In genomic region chr12:71640058-71640501, GRCm38 (mm10) we compare ENCODE assay signal across 10 mouse cellular contexts.
DNase-seq lines count a peak whose midpoint lies in the region; ATAC-seq and TF ChIP-seq lines count a peak whose summit lies in the region.
"Had no signal": no experiment of that assay in that cellular context is flagged by ENCODE, and none has a peak within 500 bp of the region (broad histone marks: within the 10 kb centered on the region; RNA-seq: fewer than 3 reads in every experiment).

No protein-coding gene starts in this region.

- H3K4me2 ChIP-seq in heart, embryonic 14.5 days (ENCODE audit: low read length) = peak overlapping the region; percentile 2; the same call in 1 of the 2 replicates
- no peak overlapping the region for H3K4me2 ChIP-seq in lung, postnatal 0 days (replicated peaks; ENCODE audit: low read depth, low read length)

- H3K27ac ChIP-seq in layer of hippocampus, adult 2 months = no peak overlapping the region
- H3K27ac ChIP-seq in heart, embryonic 14.5 days (replicated peaks in 1 of 2; ENCODE audit: control insufficient read depth in 1 of 2, insufficient read depth in 1 of 2, low read depth in 2 of 2, low read length in 2 of 2) = peak overlapping the region; percentile 3 to 6; a peak in 1 of 4 replicates
- no peak overlapping the region for H3K27ac ChIP-seq in lung, postnatal 0 days (ENCODE audit: low read length)

- no peaks in the 10 kb centered on the region for H3K27me3 ChIP-seq in heart, embryonic 14.5 days (ENCODE audit: control insufficient read depth, insufficient read depth, low read length)
- H3K27me3 ChIP-seq in lung, postnatal 0 days (replicated peaks; ENCODE audit: insufficient read depth, low read length) = no peaks in the 10 kb centered on the region

- DNase-seq in layer of hippocampus, adult 2 months (ENCODE audit: low spot score in 2 of 2) = no peak
- DNase-seq in layer of hippocampus, adult 8-10 months (ENCODE audit: low spot score in 2 of 2) = no peak
- peak; percentile 38 for DNase-seq in heart, adult 8-10 months (ENCODE audit: low spot score)
- DNase-seq in lung, postnatal 0 days (ENCODE audit: low spot score) = peak; percentile 65
- DNase-seq in spleen, postnatal 4 days (ENCODE audit: low spot score in 2 of 2) = no peak
- DNase-seq in adrenal gland, postnatal 10 days = no peak
- DNase-seq: adrenal gland, adult 8-10 months; cerebellum, postnatal 36 days had no signal

- 6% methylated on average over 10 of the region's 10 CpGs for WGBS in heart, embryonic 14.5 days
- 31% methylated on average over 10 of the region's 10 CpGs for WGBS in lung, postnatal 0 days

- H3K9ac ChIP-seq in heart, embryonic 14.5 days (ENCODE audit: low read length) = no peak overlapping the region
- no peak overlapping the region for H3K9ac ChIP-seq in lung, postnatal 0 days (replicated peaks; ENCODE audit: low read depth)

- H3K4me3 ChIP-seq in layer of hippocampus, adult 2 months = peak overlapping the region; percentile 17; the same call in 1 of the 2 replicates
- no peak overlapping the region for H3K4me3 ChIP-seq in heart, embryonic 14.5 days (ENCODE audit: control insufficient read depth in 1 of 2, insufficient read depth in 1 of 2, low read depth in 1 of 2, low read length in 2 of 2)
- no peak overlapping the region for H3K4me3 ChIP-seq in lung, postnatal 0 days (ENCODE audit: low read depth, low read length)
- H3K4me3 ChIP-seq: myocyte had no signal

- ATAC-seq in heart, embryonic 14.5 days (ENCODE audit: insufficient number of reproducible peaks, insufficient read depth, low FRiP score, low read depth) = peak; percentile 77
- peak; percentile 71; the same call in 1 of the 2 replicates for ATAC-seq in lung, postnatal 0 days

- H3K9me3 ChIP-seq in heart, embryonic 14.5 days (ENCODE audit: control insufficient read depth, low read length) = no peaks in the 10 kb centered on the region
- no peaks in the 10 kb centered on the region for H3K9me3 ChIP-seq in lung, postnatal 0 days (ENCODE audit: low read length)

- peaks cover 10 to 12% of the 10 kb centered on the region in 2 experiments for H3K4me1 ChIP-seq in heart, embryonic 14.5 days (ENCODE audit: control insufficient read depth in 2 of 2, insufficient read depth in 2 of 2, low read length in 2 of 2)
- H3K4me1 ChIP-seq in lung, postnatal 0 days (ENCODE audit: insufficient read depth, low read depth, low read length) = no peaks in the 10 kb centered on the region; the same call in 1 of the 2 replicates

- TF ChIP-seq EP300 in lung, postnatal 0 days (IDR thresholded peaks at IDR 0.05) = no peak

- H3K36me3 ChIP-seq in heart, embryonic 14.5 days (ENCODE audit: control insufficient read depth, insufficient read depth, low read length) = no peaks in the 10 kb centered on the region
- no peaks in the 10 kb centered on the region for H3K36me3 ChIP-seq in lung, postnatal 0 days (ENCODE audit: insufficient read depth, low read length)

- TF ChIP-seq CTCF in layer of hippocampus, adult 2 months (conservative IDR thresholded peaks at IDR 0.05) = no peak
- TF ChIP-seq CTCF in lung, postnatal 0 days (IDR thresholded peaks at IDR 0.05) = no peak

Comparison
In these comparisons a context has a peak if more than half of its experiments do, and no peak if none do; other contexts are left out.
1. DNase-seq: peak in heart, adult 8-10 months (single experiment) and lung, postnatal 0 days (single experiment); none in layer of hippocampus, adult 2 months (0 of 2), layer of hippocampus, adult 8-10 months (0 of 2), spleen, postnatal 4 days (0 of 2) and adrenal gland, postnatal 10 days (single experiment).
2. H3K27ac ChIP-seq: peak in heart, embryonic 14.5 days (2 of 2); none in layer of hippocampus, adult 2 months (single experiment) and lung, postnatal 0 days (single experiment).